Mouse (Mus musculus): ENCODE measurements around the gene Tbxas1. TPM values are rescaled to one million over a fixed set of nuclear protein-coding genes. Genes with fewer than 3 reads are reported as not detected.

Gene Tbxas1
- total and polyA plus RNA-seq, 2 experiments, result 1.1 to 3.5 TPM

DNA sequence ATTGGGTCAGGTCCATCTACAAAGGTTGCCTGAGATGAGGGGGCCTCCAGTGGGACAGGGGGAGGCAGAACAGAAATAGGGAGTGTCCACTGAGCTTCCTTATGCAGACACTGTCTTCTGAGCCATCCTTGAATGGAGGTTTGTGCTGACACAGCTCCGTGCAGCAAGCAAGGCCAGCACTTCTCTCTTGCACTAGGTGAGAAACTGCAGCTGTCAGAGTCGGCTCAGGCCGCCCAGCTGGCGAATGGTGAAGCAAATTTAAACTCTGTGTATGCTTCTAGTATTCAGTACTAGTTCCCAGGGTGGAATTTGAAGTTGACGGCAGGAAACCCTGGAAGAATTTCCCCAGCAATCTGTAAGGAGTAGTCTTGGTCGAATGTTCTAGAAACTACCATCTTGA, 175.6 kb downstream of the Tbxas1 start:
- H3K27me3 ChIP-seq (ENCODE audit: control insufficient read depth, insufficient read depth, low read length), result no peaks in the 10 kb centered on the region
- TF ChIP-seq POLR2A (IDR thresholded peaks at IDR 0.05; ENCODE audit: extremely low read depth, insufficient read depth, low read length) (no peak), CTCF (IDR thresholded peaks at IDR 0.05; ENCODE audit: low read depth, low read length) (no peak)
- DNase-seq (ENCODE audit: extremely low read depth, low read depth, low spot score), result no peak
- no peak overlapping the region for H3K27ac ChIP-seq (replicated peaks; ENCODE audit: insufficient read depth, low read depth, low read length)
- H3K4me1 ChIP-seq (ENCODE audit: control insufficient read depth, insufficient read depth, low read length), result no peaks in the 10 kb centered on the region
- H3K9ac ChIP-seq (ENCODE audit: low read depth, low read length), result no peak overlapping the region
- 85% methylated on average over 6 of the region's 6 CpGs for WGBS
- no peaks in the 10 kb centered on the region for H3K79me2 ChIP-seq (ENCODE audit: control insufficient read depth, insufficient read depth, low read length)
- no peak overlapping the region for H3K4me3 ChIP-seq (ENCODE audit: insufficient read depth, low read depth, low read length)
- no peaks in the 10 kb centered on the region for H3K36me3 ChIP-seq (ENCODE audit: control insufficient read depth, insufficient read depth, low read length)

DNA sequence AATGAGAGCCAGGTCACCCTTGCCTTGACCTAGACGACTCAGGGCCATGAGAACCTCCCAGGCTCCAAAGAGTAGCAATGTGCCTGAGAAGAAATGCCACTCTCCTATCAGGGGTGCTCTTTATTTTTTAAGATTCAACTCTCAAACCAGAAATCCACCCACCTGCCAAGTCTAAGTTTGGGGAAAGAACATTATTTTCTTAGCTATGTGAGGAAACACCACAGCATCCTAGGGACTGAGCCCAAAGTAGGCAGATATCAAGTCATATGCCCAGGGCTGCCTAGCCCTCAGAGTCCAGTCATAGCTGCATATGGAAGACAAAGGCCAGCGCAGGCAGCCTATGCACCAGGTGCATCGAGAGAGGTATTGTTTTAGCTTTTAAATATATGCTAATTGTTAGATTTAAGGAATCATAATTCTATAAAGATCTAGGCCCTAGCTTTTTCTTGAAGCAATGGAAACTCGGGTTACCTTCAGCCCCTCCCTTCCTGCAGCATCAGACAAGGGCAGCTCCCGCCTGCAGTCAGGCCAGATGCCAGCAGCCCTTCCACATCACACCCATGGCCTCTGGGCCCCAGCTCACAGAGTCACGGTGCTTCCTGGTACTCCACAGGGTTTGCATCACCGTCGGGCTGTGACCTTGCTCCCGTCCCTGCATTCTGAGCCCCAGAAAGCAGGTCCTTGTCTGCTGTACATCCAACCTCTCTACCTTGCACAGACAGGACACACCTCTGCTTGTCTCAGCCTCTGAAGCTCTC, 176.8 kb downstream of the Tbxas1 start:
- no peak overlapping the region for H3K27ac ChIP-seq (replicated peaks; ENCODE audit: insufficient read depth, low read depth, low read length)
- WGBS, result 65% methylated on average over 9 of the region's 9 CpGs
- DNase-seq (ENCODE audit: extremely low read depth, low read depth, low spot score), result no peak
- no peaks in the 10 kb centered on the region for H3K27me3 ChIP-seq (ENCODE audit: control insufficient read depth, insufficient read depth, low read length)
- no peaks in the 10 kb centered on the region for H3K36me3 ChIP-seq (ENCODE audit: control insufficient read depth, insufficient read depth, low read length)
- no peaks in the 10 kb centered on the region for H3K79me2 ChIP-seq (ENCODE audit: control insufficient read depth, insufficient read depth, low read length)
- no peaks in the 10 kb centered on the region for H3K4me1 ChIP-seq (ENCODE audit: control insufficient read depth, insufficient read depth, low read length)
- TF ChIP-seq CTCF (IDR thresholded peaks at IDR 0.05; ENCODE audit: low read depth, low read length) (no peak), POLR2A (IDR thresholded peaks at IDR 0.05; ENCODE audit: extremely low read depth, insufficient read depth, low read length) (no peak)
- no peak overlapping the region for H3K9ac ChIP-seq (ENCODE audit: low read depth, low read length)
- no peak overlapping the region for H3K4me3 ChIP-seq (ENCODE audit: insufficient read depth, low read depth, low read length)

DNA sequence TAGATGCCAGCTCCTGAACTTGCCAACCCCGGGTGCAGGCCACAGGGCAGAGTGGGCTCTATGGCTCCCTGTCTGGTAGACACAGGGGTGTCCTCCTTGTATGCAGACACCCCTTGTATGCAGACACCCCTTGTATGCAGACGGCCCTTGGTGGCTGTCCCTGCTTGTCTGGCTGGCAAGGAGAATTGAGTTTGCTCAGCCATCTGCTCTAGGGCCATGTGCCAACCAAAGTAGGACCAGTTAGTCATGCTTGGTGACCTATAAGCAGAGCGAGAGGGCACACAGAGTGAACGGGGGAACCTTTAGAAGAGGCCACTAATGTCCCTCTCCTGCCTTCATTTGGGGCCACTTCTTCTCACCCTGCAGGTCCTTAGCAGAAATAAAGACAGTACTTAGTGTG, 177.4 kb downstream of the Tbxas1 start:
- no peaks in the 10 kb centered on the region for H3K27me3 ChIP-seq (ENCODE audit: control insufficient read depth, insufficient read depth, low read length)
- H3K79me2 ChIP-seq (ENCODE audit: control insufficient read depth, insufficient read depth, low read length), result no peaks in the 10 kb centered on the region
- H3K4me1 ChIP-seq (ENCODE audit: control insufficient read depth, insufficient read depth, low read length), result no peaks in the 10 kb centered on the region
- H3K36me3 ChIP-seq (ENCODE audit: control insufficient read depth, insufficient read depth, low read length), result no peaks in the 10 kb centered on the region
- H3K4me3 ChIP-seq (ENCODE audit: insufficient read depth, low read depth, low read length), result no peak overlapping the region
- TF ChIP-seq POLR2A (IDR thresholded peaks at IDR 0.05; ENCODE audit: extremely low read depth, insufficient read depth, low read length), result no peak
- TF ChIP-seq CTCF (IDR thresholded peaks at IDR 0.05; ENCODE audit: low read depth, low read length), result no peak
- DNase-seq (ENCODE audit: extremely low read depth, low read depth, low spot score), result no peak
- no peak overlapping the region for H3K27ac ChIP-seq (replicated peaks; ENCODE audit: insufficient read depth, low read depth, low read length)
- 80% methylated on average over 4 of the region's 4 CpGs for WGBS
- H3K9ac ChIP-seq (ENCODE audit: low read depth, low read length), result no peak overlapping the region

DNA sequence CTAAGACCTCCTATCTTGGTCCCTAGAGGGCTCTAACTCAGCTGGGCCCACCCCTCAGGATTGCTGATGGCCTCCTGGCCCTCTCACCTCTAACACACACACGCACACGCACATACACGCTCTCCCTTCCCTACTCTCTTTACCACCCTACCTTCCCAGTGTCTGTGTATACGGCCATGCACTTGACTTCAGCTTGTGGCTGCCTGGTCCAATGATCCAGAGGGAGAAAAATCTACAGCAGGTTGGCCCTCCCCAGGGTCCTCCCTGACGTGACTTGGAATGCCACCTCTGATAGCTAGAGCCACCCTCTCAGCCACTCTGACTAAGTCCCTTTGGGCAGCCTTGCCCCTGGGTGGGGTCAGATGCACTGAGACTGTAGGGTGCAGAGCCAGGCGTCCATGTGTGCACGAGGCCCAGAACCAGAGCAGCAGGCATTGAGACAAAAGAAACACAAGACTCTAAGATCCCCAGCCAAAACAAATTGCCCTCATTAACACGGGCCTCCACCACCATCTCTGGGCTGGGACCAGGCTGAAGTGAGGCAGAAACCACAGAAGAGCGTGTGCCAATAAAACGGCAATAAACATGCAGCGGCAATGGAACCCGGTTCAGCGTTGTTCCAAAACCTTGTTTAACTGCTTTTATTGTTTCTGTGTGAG, 179.1 kb downstream of the Tbxas1 start:
- H3K27me3 ChIP-seq (ENCODE audit: control insufficient read depth, insufficient read depth, low read length), result no peaks in the 10 kb centered on the region
- WGBS, result 89% methylated on average over 13 of the region's 13 CpGs
- no peaks in the 10 kb centered on the region for H3K79me2 ChIP-seq (ENCODE audit: control insufficient read depth, insufficient read depth, low read length)
- no peak for DNase-seq (ENCODE audit: extremely low read depth, low read depth, low spot score)
- peaks cover under 1% of the 10 kb centered on the region; the same call in 1 of the 2 replicates for H3K4me1 ChIP-seq (ENCODE audit: control insufficient read depth, insufficient read depth, low read length)
- no peak for TF ChIP-seq POLR2A (IDR thresholded peaks at IDR 0.05; ENCODE audit: extremely low read depth, insufficient read depth, low read length)
- no peak for TF ChIP-seq CTCF (IDR thresholded peaks at IDR 0.05; ENCODE audit: low read depth, low read length)
- no peak overlapping the region for H3K4me3 ChIP-seq (ENCODE audit: insufficient read depth, low read depth, low read length)
- no peaks in the 10 kb centered on the region for H3K36me3 ChIP-seq (ENCODE audit: control insufficient read depth, insufficient read depth, low read length)
- no peak overlapping the region for H3K9ac ChIP-seq (ENCODE audit: low read depth, low read length)
- H3K27ac ChIP-seq (replicated peaks; ENCODE audit: insufficient read depth, low read depth, low read length), result no peak overlapping the region

DNA sequence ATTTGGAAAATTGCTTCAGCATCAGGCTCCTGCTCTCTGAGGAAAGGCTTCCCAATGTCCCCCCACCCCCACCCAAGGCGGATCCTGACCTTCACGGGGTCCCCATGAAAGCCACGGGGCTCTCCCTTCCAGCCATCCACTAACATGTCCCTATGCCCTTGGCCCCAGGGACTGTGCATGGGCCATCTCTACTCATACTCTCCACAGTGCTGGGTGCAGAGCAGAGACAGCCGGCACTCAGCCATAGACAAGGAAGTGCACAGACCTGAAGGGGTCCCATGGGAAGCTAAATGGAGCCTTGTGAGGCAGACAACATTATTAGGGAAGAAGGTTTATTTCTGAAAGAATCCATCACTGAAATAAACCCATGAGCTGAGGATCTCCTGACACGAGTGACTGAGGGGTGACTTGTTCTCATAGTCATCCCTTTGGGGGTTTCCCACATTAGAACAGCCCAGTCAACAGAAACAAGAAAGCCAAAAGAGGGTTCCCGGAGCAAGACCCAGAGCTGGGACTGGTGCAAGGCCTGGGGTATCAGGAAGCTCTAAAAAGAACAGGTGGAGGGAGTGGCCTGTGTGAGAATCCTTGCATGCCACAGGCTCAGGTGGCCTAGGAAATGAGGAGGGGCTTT, 179.8 kb downstream of the Tbxas1 start:
- H3K36me3 ChIP-seq (ENCODE audit: control insufficient read depth, insufficient read depth, low read length), result no peaks in the 10 kb centered on the region
- H3K79me2 ChIP-seq (ENCODE audit: control insufficient read depth, insufficient read depth, low read length), result no peaks in the 10 kb centered on the region
- no peak overlapping the region for H3K9ac ChIP-seq (ENCODE audit: low read depth, low read length)
- no peaks in the 10 kb centered on the region for H3K27me3 ChIP-seq (ENCODE audit: control insufficient read depth, insufficient read depth, low read length)
- TF ChIP-seq POLR2A (IDR thresholded peaks at IDR 0.05; ENCODE audit: extremely low read depth, insufficient read depth, low read length), result no peak
- TF ChIP-seq CTCF (IDR thresholded peaks at IDR 0.05; ENCODE audit: low read depth, low read length), result no peak
- no peak overlapping the region for H3K27ac ChIP-seq (replicated peaks; ENCODE audit: insufficient read depth, low read depth, low read length)
- 87% methylated on average over 6 of the region's 6 CpGs for whole genome bisulfite sequencing
- no peak overlapping the region for H3K4me3 ChIP-seq (ENCODE audit: insufficient read depth, low read depth, low read length)
- DNase-seq (ENCODE audit: extremely low read depth, low read depth, low spot score), result no peak
- peaks cover 6% of the 10 kb centered on the region for H3K4me1 ChIP-seq (ENCODE audit: control insufficient read depth, insufficient read depth, low read length)
